21 mouse cellular contexts compared by ENCODE assay signal in the genomic region with DNA sequence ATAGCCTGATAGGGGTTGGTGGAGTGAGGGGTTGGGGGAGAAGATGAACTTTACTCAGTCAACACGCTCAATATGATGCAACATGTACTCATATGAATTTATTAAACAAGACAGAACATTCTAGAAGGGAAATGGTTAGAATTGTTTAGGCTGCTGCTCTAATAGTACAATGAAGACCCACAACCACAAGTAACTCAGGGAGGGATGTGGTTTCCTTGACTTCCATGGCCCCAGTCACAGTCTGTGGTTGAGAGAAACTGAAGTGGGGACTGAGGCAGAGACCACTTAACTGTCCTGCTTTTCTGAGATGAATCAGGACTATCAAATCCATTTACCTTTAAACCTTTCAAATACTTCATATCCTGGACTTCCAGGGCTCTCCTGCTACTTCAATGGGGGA.
"Had no signal": no experiment of that assay in that cellular context is flagged by ENCODE, and none has a peak within 500 bp of the region (broad histone marks: within the 10 kb centered on the region; RNA-seq: fewer than 3 reads in every experiment).

No protein-coding gene starts in this region.

- ATAC-seq: forebrain, embryonic 13.5 days; forebrain, embryonic 14.5 days; forebrain, embryonic 15.5 days; forebrain, embryonic 16.5 days; forebrain, postnatal 0 days had no signal

- DNase-seq: cerebellum, adult 8-10 months; cerebellum, adult 9-10 months; cerebellum, adult 9-11 months; cerebellum, postnatal 10 days; cerebellum, postnatal 14 days; cerebellum, postnatal 25 days; cerebellum, postnatal 36 days; embryo, embryonic 11 days; forebrain, postnatal 0 days; gastrocnemius, adult 2 months; gastrocnemius, postnatal 10 days; gastrocnemius, postnatal 14 days; gastrocnemius, postnatal 25 days; gastrocnemius, postnatal 36 days; heart, adult 11 months; heart, adult 18-20 months; heart, adult 2 months had no signal
